Mouse (Mus musculus): ENCODE results near the gene Disc1.

DNA sequence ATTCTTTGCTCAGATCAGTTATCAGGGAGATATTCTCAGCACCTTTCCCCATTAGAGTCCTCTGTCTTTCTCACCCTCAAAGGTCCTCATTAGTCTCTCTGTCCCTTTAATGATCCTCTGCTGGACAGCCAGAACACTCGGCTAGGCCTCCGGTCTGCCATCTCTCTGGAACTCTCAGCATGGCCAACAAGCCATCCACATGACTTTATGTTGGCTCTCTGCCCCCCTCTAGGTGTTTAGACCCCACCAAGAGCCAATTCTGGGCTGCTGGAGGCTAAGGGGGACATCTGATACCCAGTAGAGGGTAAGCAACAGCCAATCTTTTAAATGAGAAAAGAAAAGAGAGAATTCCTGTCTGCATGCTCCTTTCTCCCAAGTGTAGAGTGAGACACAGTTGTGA is 203.7 kb downstream of the Disc1 start:
- TF ChIP-seq CTCF (IDR thresholded peaks at IDR 0.05; ENCODE audit: control insufficient read depth, insufficient read depth, insufficient read length) (no peak), USF1 (IDR thresholded peaks at IDR 0.05; ENCODE audit: low read depth) (no peak), MAX (IDR thresholded peaks at IDR 0.05) (no peak), MYOD1 (IDR thresholded peaks at IDR 0.05; ENCODE audit: control insufficient read depth, insufficient read length, low read depth) (no peak), MYOG (IDR thresholded peaks at IDR 0.05; ENCODE audit: control insufficient read depth, extremely low read depth, insufficient read length) (no peak), CEBPB (IDR thresholded peaks at IDR 0.05; ENCODE audit: low read depth) (no peak), FOSL1 (IDR thresholded peaks at IDR 0.05; ENCODE audit: insufficient read depth, low read length, poor library complexity, severe bottlenecking) (no peak)
